Mouse (Mus musculus): ENCODE measurements at regions not wholly inside any gene's neighbourhood (a gene's known extent, or its start where the extent isn't known, plus 50 kb on each side); places are given as distances from the start of the nearest gene placed in this dataset.
A peak's percentile ranks its signal among the peaks of the same experiment; 100 is the strongest.

- H3K9ac ChIP-seq (replicated peaks), result no peak overlapping the region
- H3K4me1 ChIP-seq (ENCODE audit: insufficient read depth), result no peaks in the 10 kb centered on the region
- H3K9me3 ChIP-seq (ENCODE audit: low read length), result peaks cover 10% of the 10 kb centered on the region
- ATAC-seq (no peak), DNase-seq (no peak)
- TF ChIP-seq EP300 (IDR thresholded peaks at IDR 0.05; ENCODE audit: low read depth), result no peak
- TF ChIP-seq CTCF (IDR thresholded peaks at IDR 0.05; ENCODE audit: low read depth), result no peak
- 60% methylated on average over 23 of the region's 23 CpGs for WGBS (ENCODE audit: insufficient replicate concordance)
- no peaks in the 10 kb centered on the region for H3K27me3 ChIP-seq (ENCODE audit: insufficient read depth, low read length)
- no peak overlapping the region for H3K4me2 ChIP-seq (ENCODE audit: low read depth, low read length)
- H3K36me3 ChIP-seq (replicated peaks; ENCODE audit: insufficient read depth, low read length), result no peaks in the 10 kb centered on the region
- no peak overlapping the region for H3K27ac ChIP-seq (ENCODE audit: low read depth)
- no peak overlapping the region for H3K4me3 ChIP-seq (ENCODE audit: low read depth, low read length)
These were observed 356.0 kb upstream of the Kcnab2 start for GRCm38 (mm10) chr4:152833411-152834310.

- H3K36me3 ChIP-seq (replicated peaks; ENCODE audit: insufficient read depth, low read length), result no peaks in the 10 kb centered on the region
- DNase-seq (no peak), ATAC-seq (no peak)
- H3K27ac ChIP-seq (ENCODE audit: low read depth), result no peak overlapping the region
- no peak overlapping the region for H3K9ac ChIP-seq (replicated peaks)
- 81% methylated on average over 10 of the region's 10 CpGs for WGBS (ENCODE audit: insufficient replicate concordance)
- no peak overlapping the region for H3K4me3 ChIP-seq (ENCODE audit: low read depth, low read length)
- no peak overlapping the region for H3K4me2 ChIP-seq (ENCODE audit: low read depth, low read length)
- peaks cover 17% of the 10 kb centered on the region for H3K9me3 ChIP-seq (ENCODE audit: low read length)
- no peak for TF ChIP-seq EP300 (IDR thresholded peaks at IDR 0.05; ENCODE audit: low read depth)
- no peak for TF ChIP-seq CTCF (IDR thresholded peaks at IDR 0.05; ENCODE audit: low read depth)
- no peaks in the 10 kb centered on the region for H3K27me3 ChIP-seq (ENCODE audit: insufficient read depth, low read length)
- no peaks in the 10 kb centered on the region for H3K4me1 ChIP-seq (ENCODE audit: insufficient read depth)
These were observed 355.2 kb upstream of the Kcnab2 start for GRCm38 (mm10) chr4:152832757-152833363.

- ATAC-seq (no peak), DNase-seq (no peak)
- WGBS (ENCODE audit: insufficient replicate concordance), result 25% methylated on average over 11 of the region's 12 CpGs
- Histone ChIP-seq H3K4me1 (ENCODE audit: insufficient read depth) (no peaks in the 10 kb centered on the region), H3K4me2 (ENCODE audit: low read depth, low read length) (no peak overlapping the region), H3K9ac (replicated peaks) (no peak overlapping the region), H3K9me3 (ENCODE audit: low read length) (peaks cover 23% of the 10 kb centered on the region), H3K36me3 (replicated peaks; ENCODE audit: insufficient read depth, low read length) (no peaks in the 10 kb centered on the region), H3K27ac (ENCODE audit: low read depth) (no peak overlapping the region), H3K4me3 (ENCODE audit: low read depth, low read length) (no peak overlapping the region), H3K27me3 (ENCODE audit: insufficient read depth, low read length) (no peaks in the 10 kb centered on the region)
- no peak for TF ChIP-seq CTCF (IDR thresholded peaks at IDR 0.05; ENCODE audit: low read depth)
- TF ChIP-seq EP300 (IDR thresholded peaks at IDR 0.05; ENCODE audit: low read depth), result no peak
These were observed 347.5 kb upstream of the Kcnab2 start for GRCm38 (mm10) chr4:152825185-152825584.

- WGBS (ENCODE audit: insufficient replicate concordance), result 53% methylated on average over 17 of the region's 17 CpGs
- Histone ChIP-seq H3K27ac (ENCODE audit: low read depth) (no peak overlapping the region), H3K36me3 (replicated peaks; ENCODE audit: insufficient read depth, low read length) (no peaks in the 10 kb centered on the region), H3K4me1 (ENCODE audit: insufficient read depth) (no peaks in the 10 kb centered on the region), H3K9ac (replicated peaks) (no peak overlapping the region), H3K9me3 (ENCODE audit: low read length) (no peaks in the 10 kb centered on the region), H3K4me2 (ENCODE audit: low read depth, low read length) (no peak overlapping the region), H3K4me3 (ENCODE audit: low read depth, low read length) (no peak overlapping the region), H3K27me3 (ENCODE audit: insufficient read depth, low read length) (no peaks in the 10 kb centered on the region)
- TF ChIP-seq EP300 (IDR thresholded peaks at IDR 0.05; ENCODE audit: low read depth) (no peak), CTCF (IDR thresholded peaks at IDR 0.05; ENCODE audit: low read depth) (no peak)
- DNase-seq (no peak), ATAC-seq (no peak)
These were observed 338.6 kb upstream of the Kcnab2 start for GRCm38 (mm10) chr4:152816139-152816757.

GRCm38 (mm10) chr4:152806611-152807010, 328.9 kb upstream of the Kcnab2 start:
- no peak for DNase-seq
- Histone ChIP-seq H3K9me3 (ENCODE audit: low read length) (peaks cover 2% of the 10 kb centered on the region; the same call in 1 of the 2 replicates), H3K4me1 (ENCODE audit: insufficient read depth) (no peaks in the 10 kb centered on the region), H3K9ac (replicated peaks) (no peak overlapping the region), H3K36me3 (replicated peaks; ENCODE audit: insufficient read depth, low read length) (no peaks in the 10 kb centered on the region), H3K4me3 (ENCODE audit: low read depth, low read length) (no peak overlapping the region), H3K4me2 (ENCODE audit: low read depth, low read length) (no peak overlapping the region), H3K27ac (ENCODE audit: low read depth) (no peak overlapping the region), H3K27me3 (ENCODE audit: insufficient read depth, low read length) (no peaks in the 10 kb centered on the region)
- no peak for ATAC-seq
- TF ChIP-seq EP300 (IDR thresholded peaks at IDR 0.05; ENCODE audit: low read depth) (no peak), CTCF (IDR thresholded peaks at IDR 0.05; ENCODE audit: low read depth) (no peak)
- 60% methylated on average over 7 of the region's 7 CpGs for WGBS (ENCODE audit: insufficient replicate concordance)

- Histone ChIP-seq H3K9ac (replicated peaks) (no peak overlapping the region), H3K36me3 (replicated peaks; ENCODE audit: insufficient read depth, low read length) (no peaks in the 10 kb centered on the region), H3K9me3 (ENCODE audit: low read length) (no peaks in the 10 kb centered on the region; the same call in 1 of the 2 replicates), H3K4me2 (ENCODE audit: low read depth, low read length) (no peak overlapping the region), H3K27me3 (ENCODE audit: insufficient read depth, low read length) (no peaks in the 10 kb centered on the region), H3K4me3 (ENCODE audit: low read depth, low read length) (no peak overlapping the region), H3K27ac (ENCODE audit: low read depth) (no peak overlapping the region), H3K4me1 (ENCODE audit: insufficient read depth) (no peaks in the 10 kb centered on the region)
- 20% methylated on average over 10 of the region's 10 CpGs for WGBS (ENCODE audit: insufficient replicate concordance)
- ATAC-seq, result no peak
- TF ChIP-seq EP300 (IDR thresholded peaks at IDR 0.05; ENCODE audit: low read depth), result no peak
- TF ChIP-seq CTCF (IDR thresholded peaks at IDR 0.05; ENCODE audit: low read depth), result no peak
- DNase-seq, result peak; percentile 40
These were observed 321.7 kb upstream of the Kcnab2 start for GRCm38 (mm10) chr4:152799392-152799791.
